25 mouse cellular contexts compared by ENCODE assay signal in the genomic region with DNA sequence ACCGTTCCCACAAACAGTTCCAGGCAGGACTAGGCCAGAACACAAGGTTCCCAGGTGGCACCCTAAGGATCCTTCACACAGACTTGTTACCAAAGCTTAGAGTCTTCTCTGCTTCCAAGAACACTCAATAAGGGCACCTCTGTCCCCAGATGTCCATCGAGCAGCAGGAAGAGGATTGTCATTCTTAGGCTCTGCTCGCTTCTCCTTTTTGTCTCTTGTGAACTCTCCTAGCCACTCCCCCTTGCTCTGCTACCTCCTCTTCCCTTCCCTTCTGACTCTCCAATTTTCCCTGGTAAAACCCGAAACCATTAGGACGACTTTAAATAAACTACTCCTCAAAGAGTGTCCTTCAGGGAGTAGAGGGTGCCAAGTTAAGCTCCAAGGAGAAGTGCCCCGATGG.
DNase-seq lines count a peak whose midpoint lies in the region; ATAC-seq and TF ChIP-seq lines count a peak whose summit lies in the region.
"Had no signal": no experiment of that assay in that cellular context is flagged by ENCODE, and none has a peak within 500 bp of the region (broad histone marks: within the 10 kb centered on the region; RNA-seq: fewer than 3 reads in every experiment).

No protein-coding gene starts in this region.

- H3K4me3 ChIP-seq in heart, embryonic 10.5 days = no peak overlapping the region
- H3K4me3 ChIP-seq in MEL (ENCODE audit: control insufficient read depth in 1 of 2, insufficient read depth in 1 of 2, low read depth in 2 of 2, low read length in 2 of 2) = no peak overlapping the region; a peak in 1 of 4 replicates
- H3K4me3 ChIP-seq: embryonic facial prominence, embryonic 12.5 days; embryonic facial prominence, embryonic 15.5 days; forebrain, embryonic 13.5 days; heart, embryonic 12.5 days; heart, embryonic 15.5 days; hindbrain, embryonic 10.5 days; hindbrain, embryonic 13.5 days; intestine, embryonic 15.5 days had no signal

- TF ChIP-seq RAD21 in MEL (IDR thresholded peaks at IDR 0.05; ENCODE audit: low read depth, low read length) = no peak

- TF ChIP-seq CTCF in MEL (IDR thresholded peaks at IDR 0.05 in 2 of 3, conservative IDR thresholded peaks at IDR 0.05 in 1 of 3; ENCODE audit: control insufficient read depth in 1 of 3, insufficient read depth in 1 of 3, low read depth in 2 of 3, low read length in 3 of 3, poor library complexity in 1 of 3, severe bottlenecking in 1 of 3) = no peak

- H3K27me3 ChIP-seq in heart, embryonic 10.5 days (ENCODE audit: insufficient read depth, poor library complexity, severe bottlenecking) = peaks cover 76% of the 10 kb centered on the region
- H3K27me3 ChIP-seq in MEL (ENCODE audit: control insufficient read depth in 1 of 2, insufficient read depth in 2 of 2, low read length in 2 of 2) = no peaks in the 10 kb centered on the region; a peak in 1 of 4 replicates

- no peak for TF ChIP-seq EP300 in MEL (IDR thresholded peaks at IDR 0.05; ENCODE audit: low read depth in 1 of 2, low read length in 2 of 2)

- 75% methylated on average over 6 of the region's 6 CpGs for WGBS in heart, embryonic 10.5 days

- H3K36me3 ChIP-seq in heart, embryonic 10.5 days = no peaks in the 10 kb centered on the region
- H3K36me3 ChIP-seq in MEL (ENCODE audit: control insufficient read depth in 1 of 2, insufficient read depth in 2 of 2, low read length in 2 of 2) = peaks cover 0 to 14% of the 10 kb centered on the region in 2 experiments; a peak in 2 of 4 replicates
- H3K36me3 ChIP-seq: embryonic facial prominence, embryonic 12.5 days; embryonic facial prominence, embryonic 15.5 days; heart, embryonic 12.5 days; heart, embryonic 15.5 days; hindbrain, embryonic 10.5 days; hindbrain, embryonic 13.5 days; intestine, embryonic 15.5 days had no signal

- no peaks in the 10 kb centered on the region for H3K79me2 ChIP-seq in MEL (ENCODE audit: control insufficient read depth, insufficient read depth, low read length, poor library complexity)

- H3K9ac ChIP-seq in MEL (ENCODE audit: control insufficient read depth, low read depth, low read length, poor library complexity, severe bottlenecking) = no peak overlapping the region
- H3K9ac ChIP-seq: embryonic facial prominence, embryonic 12.5 days; embryonic facial prominence, embryonic 15.5 days; forebrain, embryonic 13.5 days; heart, embryonic 12.5 days; heart, embryonic 15.5 days; hindbrain, embryonic 13.5 days; intestine, embryonic 15.5 days had no signal

- DNase-seq in heart, adult 11 months = peak; percentile 4
- no peak for DNase-seq in heart, embryonic 10.5 days (ENCODE audit: low spot score)
- peak; percentile 26 for DNase-seq in MEL (ENCODE audit: low read depth, low spot score)
- peak; percentile 45 for DNase-seq in MEL-GATA-1-ER (ENCODE audit: extremely low read depth, low read depth)
- no peak for DNase-seq in liver
- DNase-seq: adrenal gland, postnatal 10 days; adrenal gland, postnatal 36 days; cerebellum, adult 18-20 months; cerebellum, adult 9-10 months; cerebellum, postnatal 14 days; gastrocnemius, postnatal 25 days; heart, postnatal 10 days; heart, postnatal 36 days had no signal

- H3K9me3 ChIP-seq in heart, embryonic 10.5 days = no peaks in the 10 kb centered on the region
- no peaks in the 10 kb centered on the region for H3K9me3 ChIP-seq in MEL (replicated peaks; ENCODE audit: insufficient read depth, low read length)
- H3K9me3 ChIP-seq: embryonic facial prominence, embryonic 12.5 days; embryonic facial prominence, embryonic 15.5 days; forebrain, embryonic 13.5 days; heart, embryonic 12.5 days; heart, embryonic 15.5 days; hindbrain, embryonic 10.5 days; hindbrain, embryonic 13.5 days; intestine, embryonic 15.5 days had no signal

- TF ChIP-seq POLR2A in MEL (IDR thresholded peaks at IDR 0.05; ENCODE audit: control insufficient read depth in 1 of 2, insufficient read depth in 1 of 2, low read depth in 1 of 2, low read length in 2 of 2, poor library complexity in 1 of 2) = no peak

- no peak overlapping the region for H3K27ac ChIP-seq in heart, embryonic 10.5 days
- H3K27ac ChIP-seq in MEL (ENCODE audit: control insufficient read depth, low read depth, low read length) = no peak overlapping the region
- H3K27ac ChIP-seq: embryonic facial prominence, embryonic 12.5 days; embryonic facial prominence, embryonic 15.5 days; forebrain, embryonic 13.5 days; heart, embryonic 15.5 days; hindbrain, embryonic 13.5 days; intestine, embryonic 15.5 days had no signal

- H3K4me1 ChIP-seq in heart, embryonic 10.5 days = no peaks in the 10 kb centered on the region
- peaks cover 0 to 16% of the 10 kb centered on the region in 2 experiments; a peak in 3 of 4 replicates for H3K4me1 ChIP-seq in MEL (ENCODE audit: control insufficient read depth in 1 of 2, insufficient read depth in 2 of 2, low read length in 2 of 2)
- H3K4me1 ChIP-seq: embryonic facial prominence, embryonic 12.5 days; embryonic facial prominence, embryonic 15.5 days; intestine, embryonic 15.5 days had no signal

- ATAC-seq in megakaryocyte progenitor cell, adult 5-6 weeks (replicated peaks; ENCODE audit: poor library complexity) = peak; percentile 40; the same call in 1 of the 2 replicates
- ATAC-seq: CD4-positive, CD25-positive, alpha-beta regulatory T cell, adult 4 months; forebrain, embryonic 13.5 days; hindbrain, embryonic 16.5 days; intestine, embryonic 15.5 days; Patski had no signal

TF ChIP-seq in MEL, 35 proteins besides CTCF, POLR2A, EP300 and RAD21:
- TF ChIP-seq ZNF384 (IDR thresholded peaks at IDR 0.05; ENCODE audit: low read depth, low read length) = no peak
- TF ChIP-seq MYC (IDR thresholded peaks at IDR 0.05; ENCODE audit: low read depth, low read length) = no peak
- TF ChIP-seq GABPA (IDR thresholded peaks at IDR 0.05; ENCODE audit: low read depth, low read length) = no peak
- TF ChIP-seq NELFE (IDR thresholded peaks at IDR 0.05; ENCODE audit: low read depth, low read length) = no peak
- TF ChIP-seq GATA1 (IDR thresholded peaks at IDR 0.05; ENCODE audit: low read depth, low read length) = no peak
- TF ChIP-seq ELF1 (IDR thresholded peaks at IDR 0.05; ENCODE audit: low read depth, low read length) = no peak
- no peak for TF ChIP-seq TBP (IDR thresholded peaks at IDR 0.05; ENCODE audit: low read depth, low read length)
- TF ChIP-seq ZMIZ1 (IDR thresholded peaks at IDR 0.05; ENCODE audit: low read depth, low read length) = no peak
- TF ChIP-seq ETS1 (IDR thresholded peaks at IDR 0.05; ENCODE audit: low read depth, low read length) = no peak
- no peak for TF ChIP-seq ZC3H11A (IDR thresholded peaks at IDR 0.05; ENCODE audit: low read depth, low read length)
- no peak for TF ChIP-seq MXI1 (IDR thresholded peaks at IDR 0.05; ENCODE audit: low read depth, low read length)
- TF ChIP-seq SMC3 (IDR thresholded peaks at IDR 0.05; ENCODE audit: low read depth, low read length) = no peak
- TF ChIP-seq JUND (IDR thresholded peaks at IDR 0.05; ENCODE audit: low read depth, low read length) = no peak
- no peak for TF ChIP-seq NRF1 (IDR thresholded peaks at IDR 0.05; ENCODE audit: insufficient read depth, low read depth, low read length, poor library complexity, severe bottlenecking)
- no peak for TF ChIP-seq BHLHE40 (IDR thresholded peaks at IDR 0.05; ENCODE audit: borderline replicate concordance, low read depth, low read length)
- TF ChIP-seq MAZ (IDR thresholded peaks at IDR 0.05; ENCODE audit: low read depth, low read length) = no peak
- TF ChIP-seq ZKSCAN1 (IDR thresholded peaks at IDR 0.05; ENCODE audit: low read depth, low read length) = no peak
- no peak for TF ChIP-seq CHD1 (IDR thresholded peaks at IDR 0.05; ENCODE audit: low read depth, low read length)
- no peak for TF ChIP-seq SIN3A (IDR thresholded peaks at IDR 0.05; ENCODE audit: low read length)
TF ChIP-seq in MEL: peak in this region for 0.

Comparison
In these comparisons a context has a peak if more than half of its experiments do, and no peak if none do; other contexts are left out.
1. DNase-seq: peak in heart, adult 11 months (single experiment), MEL (single experiment) and MEL-GATA-1-ER (single experiment); none in heart, embryonic 10.5 days (single experiment) and liver (single experiment).